Mouse (Mus musculus): ENCODE measurements around the gene Akt1. TPM values are rescaled to one million over a fixed set of nuclear protein-coding genes. Genes with fewer than 3 reads are reported as not detected.

The Akt1 gene
- polyA plus RNA-seq, 1 experiment from 2014 or later, result 99.4 TPM

GRCm38 (mm10) chr12:112696806-112697425 lies 22.2 kb upstream of the Akt1 start:
- ATAC-seq (replicated peaks; ENCODE audit: low FRiP score) (no peak), DNase-seq (ENCODE audit: low spot score) (no peak)
- Histone ChIP-seq H3K9me3 (ENCODE audit: control insufficient read depth, low read length) (no peaks in the 10 kb centered on the region), H3K4me2 (ENCODE audit: low read depth, low read length, severe bottlenecking) (no peak overlapping the region), H3K27ac (ENCODE audit: low read depth, low read length) (no peak overlapping the region), H3K4me3 (ENCODE audit: low read depth, low read length) (no peak overlapping the region), H3K36me3 (ENCODE audit: control insufficient read depth, insufficient read depth, low read length) (no peaks in the 10 kb centered on the region; the same call in 1 of the 2 replicates), H3K27me3 (ENCODE audit: control insufficient read depth, insufficient read depth, low read length) (no peaks in the 10 kb centered on the region; the same call in 1 of the 2 replicates), H3K4me1 (replicated peaks; ENCODE audit: control insufficient read depth, insufficient read depth, low read length) (peaks cover 2% of the 10 kb centered on the region; the same call in 1 of the 2 replicates), H3K9ac (ENCODE audit: low read length) (no peak overlapping the region)
- 82% methylated on average over 3 of the region's 3 CpGs for WGBS

GRCm38 (mm10) chr12:112694127-112694475 lies 19.4 kb upstream of the Akt1 start:
- Histone ChIP-seq H3K27me3 (ENCODE audit: control insufficient read depth, insufficient read depth, low read length) (no peaks in the 10 kb centered on the region; the same call in 1 of the 2 replicates), H3K9ac (ENCODE audit: low read length) (peak overlapping the region; percentile 90), H3K4me3 (ENCODE audit: low read depth, low read length) (peak overlapping the region; percentile 53), H3K4me2 (ENCODE audit: low read depth, low read length, severe bottlenecking) (peak overlapping the region; percentile 61), H3K9me3 (ENCODE audit: control insufficient read depth, low read length) (no peaks in the 10 kb centered on the region), H3K4me1 (replicated peaks; ENCODE audit: control insufficient read depth, insufficient read depth, low read length) (peaks cover 2% of the 10 kb centered on the region; the same call in 1 of the 2 replicates), H3K36me3 (ENCODE audit: control insufficient read depth, insufficient read depth, low read length) (no peaks in the 10 kb centered on the region), H3K27ac (ENCODE audit: low read depth, low read length) (no peak overlapping the region)
- DNase-seq (ENCODE audit: low spot score) (no peak), ATAC-seq (replicated peaks; ENCODE audit: low FRiP score) (no peak)
- WGBS, result 87% methylated on average over 10 of the region's 10 CpGs

- Histone ChIP-seq H3K4me2 (ENCODE audit: low read depth, low read length, severe bottlenecking) (peak overlapping the region; percentile 61), H3K9me3 (ENCODE audit: control insufficient read depth, low read length) (no peaks in the 10 kb centered on the region), H3K4me3 (ENCODE audit: low read depth, low read length) (peak overlapping the region; percentile 53), H3K9ac (ENCODE audit: low read length) (peak overlapping the region; percentile 90), H3K27me3 (ENCODE audit: control insufficient read depth, insufficient read depth, low read length) (no peaks in the 10 kb centered on the region; the same call in 1 of the 2 replicates), H3K36me3 (ENCODE audit: control insufficient read depth, insufficient read depth, low read length) (no peaks in the 10 kb centered on the region), H3K4me1 (replicated peaks; ENCODE audit: control insufficient read depth, insufficient read depth, low read length) (peaks cover 2% of the 10 kb centered on the region; the same call in 1 of the 2 replicates), H3K27ac (ENCODE audit: low read depth, low read length) (peak overlapping the region; percentile 58; the same call in 1 of the 2 replicates)
- DNase-seq (ENCODE audit: low spot score) (peak; percentile 97), ATAC-seq (replicated peaks; ENCODE audit: low FRiP score) (peak; percentile 96)
- WGBS, result 2% methylated on average over 54 of the region's 54 CpGs
Measured at GRCm38 (mm10) chr12:112693185-112694126, 18.8 kb upstream of the Akt1 start.

GRCm38 (mm10) chr12:112688458-112688857 lies 13.8 kb upstream of the Akt1 start:
- H3K27ac ChIP-seq (ENCODE audit: low read depth, low read length), result no peak overlapping the region
- H3K4me1 ChIP-seq (replicated peaks; ENCODE audit: control insufficient read depth, insufficient read depth, low read length), result no peaks in the 10 kb centered on the region
- H3K27me3 ChIP-seq (ENCODE audit: control insufficient read depth, insufficient read depth, low read length), result no peaks in the 10 kb centered on the region
- H3K4me2 ChIP-seq (ENCODE audit: low read depth, low read length, severe bottlenecking), result no peak overlapping the region
- H3K4me3 ChIP-seq (ENCODE audit: low read depth, low read length), result no peak overlapping the region
- H3K36me3 ChIP-seq (ENCODE audit: control insufficient read depth, insufficient read depth, low read length), result no peaks in the 10 kb centered on the region
- WGBS, result 88% methylated on average over 15 of the region's 15 CpGs
- no peak overlapping the region for H3K9ac ChIP-seq (ENCODE audit: low read length)
- DNase-seq (ENCODE audit: low spot score) (no peak), ATAC-seq (replicated peaks; ENCODE audit: low FRiP score) (no peak)
- no peaks in the 10 kb centered on the region for H3K9me3 ChIP-seq (ENCODE audit: control insufficient read depth, low read length)

GRCm38 (mm10) chr12:112683351-112683750 lies 8.7 kb upstream of the Akt1 start:
- no peak overlapping the region for H3K27ac ChIP-seq (ENCODE audit: low read depth, low read length)
- no peaks in the 10 kb centered on the region for H3K9me3 ChIP-seq (ENCODE audit: control insufficient read depth, low read length)
- H3K4me1 ChIP-seq (replicated peaks; ENCODE audit: control insufficient read depth, insufficient read depth, low read length), result peaks cover 4% of the 10 kb centered on the region; the same call in 1 of the 2 replicates
- ATAC-seq (replicated peaks; ENCODE audit: low FRiP score) (no peak), DNase-seq (ENCODE audit: low spot score) (no peak)
- WGBS, result 51% methylated on average over 7 of the region's 7 CpGs
- no peak overlapping the region for H3K9ac ChIP-seq (ENCODE audit: low read length)
- no peaks in the 10 kb centered on the region for H3K36me3 ChIP-seq (ENCODE audit: control insufficient read depth, insufficient read depth, low read length)
- peaks cover 30% of the 10 kb centered on the region for H3K27me3 ChIP-seq (ENCODE audit: control insufficient read depth, insufficient read depth, low read length)
- no peak overlapping the region for H3K4me2 ChIP-seq (ENCODE audit: low read depth, low read length, severe bottlenecking)
- no peak overlapping the region for H3K4me3 ChIP-seq (ENCODE audit: low read depth, low read length)

GRCm38 (mm10) chr12:112679027-112679996 lies 4.6 kb upstream of the Akt1 start:
- peak overlapping the region; percentile 63 for H3K4me3 ChIP-seq (ENCODE audit: low read depth, low read length)
- peak; percentile 11; the same call in 1 of the 2 replicates for ATAC-seq (replicated peaks; ENCODE audit: low FRiP score)
- 4% methylated on average over 78 of the region's 87 CpGs for WGBS
- peak overlapping the region; percentile 67 for H3K9ac ChIP-seq (ENCODE audit: low read length)
- peak overlapping the region; percentile 95 for H3K4me2 ChIP-seq (ENCODE audit: low read depth, low read length, severe bottlenecking)
- H3K27me3 ChIP-seq (ENCODE audit: control insufficient read depth, insufficient read depth, low read length), result peaks cover 38% of the 10 kb centered on the region
- no peak overlapping the region for H3K27ac ChIP-seq (ENCODE audit: low read depth, low read length)
- no peaks in the 10 kb centered on the region for H3K36me3 ChIP-seq (ENCODE audit: control insufficient read depth, insufficient read depth, low read length)
- H3K4me1 ChIP-seq (replicated peaks; ENCODE audit: control insufficient read depth, insufficient read depth, low read length), result peaks cover 15% of the 10 kb centered on the region
- DNase-seq (ENCODE audit: low spot score), result peak; percentile 71
- H3K9me3 ChIP-seq (ENCODE audit: control insufficient read depth, low read length), result no peaks in the 10 kb centered on the region

GRCm38 (mm10) chr12:112678555-112679026 lies 3.9 kb upstream of the Akt1 start, which contains the start of gene Zbtb42:
Gene Zbtb42 (plus strand): TSS chr12:112678828.
- Histone ChIP-seq H3K27ac (ENCODE audit: low read depth, low read length) (no peak within 1 kb of the TSS), H3K9ac (ENCODE audit: low read length) (peak within 1 kb of the TSS; percentile 67), H3K4me2 (ENCODE audit: low read depth, low read length, severe bottlenecking) (peak within 1 kb of the TSS; percentile 95), H3K9me3 (ENCODE audit: control insufficient read depth, low read length) (no peaks in the 10 kb centered on the region), H3K36me3 (ENCODE audit: control insufficient read depth, insufficient read depth, low read length) (no peaks in the 10 kb centered on the region), H3K27me3 (ENCODE audit: control insufficient read depth, insufficient read depth, low read length) (peaks cover 38% of the 10 kb centered on the region), H3K4me1 (replicated peaks; ENCODE audit: control insufficient read depth, insufficient read depth, low read length) (peaks cover 15% of the 10 kb centered on the region), H3K4me3 (ENCODE audit: low read depth, low read length) (peak within 1 kb of the TSS; percentile 63)
- DNase-seq (ENCODE audit: low spot score) (peak; percentile 87), ATAC-seq (replicated peaks; ENCODE audit: low FRiP score) (peak; percentile 56)
- under 1% methylated on average over 54 of the region's 60 CpGs for WGBS

All from forebrain, embryonic 11.5 days (tissue).